In the genomic region with DNA sequence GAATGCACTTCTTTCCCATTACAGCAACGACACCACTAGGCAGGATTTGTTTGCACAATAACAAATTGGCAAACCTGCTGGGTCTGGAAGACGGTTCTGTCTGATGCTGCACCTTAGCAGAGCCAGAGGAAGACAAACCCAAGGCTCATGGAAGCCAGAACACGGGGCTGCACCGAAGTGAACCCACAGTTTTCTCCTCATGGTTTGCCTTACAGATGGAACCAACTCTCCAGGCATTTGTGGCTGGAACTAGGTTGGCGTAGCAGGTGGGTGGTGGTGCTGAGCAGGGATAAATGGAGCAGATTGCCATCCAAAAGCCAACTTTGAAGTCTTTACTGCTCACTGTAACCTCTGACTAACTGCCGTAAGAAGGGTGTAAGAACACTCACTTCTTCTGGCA, we compare ENCODE assay signal across 26 mouse cellular contexts.
DNase-seq lines count a peak whose midpoint lies in the region; ATAC-seq and TF ChIP-seq lines count a peak whose summit lies in the region.
"Had no signal": no experiment of that assay in that cellular context is flagged by ENCODE, and none has a peak within 500 bp of the region (broad histone marks: within the 10 kb centered on the region; RNA-seq: fewer than 3 reads in every experiment).

No protein-coding gene starts in this region.

- peak; percentile 16 for DNase-seq in hindbrain, postnatal 0 days (ENCODE audit: low spot score)
- peak; percentile 55 for DNase-seq in right cerebral cortex, adult 18-20 months
- no peak for DNase-seq in right cerebral cortex, postnatal 4 days
- DNase-seq in layer of hippocampus, adult 9-10 months (ENCODE audit: low spot score), result peak; percentile 17
- DNase-seq in telencephalon, adult 2 months (ENCODE audit: low read depth, low spot score), result peak; percentile 65
- DNase-seq: adrenal gland, adult 2 months; cerebellum, adult 11-12 months; cerebellum, postnatal 10 days; gastrocnemius, postnatal 10 days; kidney, adult 18-20 months; kidney, postnatal 10 days; liver, embryonic 13.5 days; lung, adult 2 months; lung, postnatal 14 days; thymus, adult 18-20 months; thymus, postnatal 36 days had no signal

- H3K27ac ChIP-seq in hindbrain, postnatal 0 days, result no peak overlapping the region
- no peak overlapping the region for H3K27ac ChIP-seq in hindbrain, embryonic 16.5 days (ENCODE audit: low read depth, low read length)
- no peak overlapping the region for H3K27ac ChIP-seq in kidney, embryonic 15.5 days
- H3K27ac ChIP-seq: embryonic facial prominence, embryonic 10.5 days; hindbrain, embryonic 12.5 days; left cerebral cortex, adult 2 months; limb, embryonic 13.5 days; liver, embryonic 13.5 days; stomach, embryonic 15.5 days had no signal

- no peak overlapping the region for H3K9ac ChIP-seq in hindbrain, postnatal 0 days (replicated peaks; ENCODE audit: low read length)
- H3K9ac ChIP-seq in hindbrain, embryonic 16.5 days (ENCODE audit: low read depth, low read length), result no peak overlapping the region
- no peak overlapping the region for H3K9ac ChIP-seq in kidney, embryonic 15.5 days
- H3K9ac ChIP-seq: hindbrain, embryonic 12.5 days; limb, embryonic 13.5 days; liver, embryonic 13.5 days; stomach, embryonic 15.5 days had no signal

- no peak overlapping the region for H3K4me3 ChIP-seq in hindbrain, postnatal 0 days (ENCODE audit: low read length)
- H3K4me3 ChIP-seq in hindbrain, embryonic 16.5 days (ENCODE audit: low read length), result no peak overlapping the region
- H3K4me3 ChIP-seq in kidney, embryonic 15.5 days (replicated peaks), result no peak overlapping the region
- H3K4me3 ChIP-seq: embryonic facial prominence, embryonic 10.5 days; hindbrain, embryonic 12.5 days; left cerebral cortex, adult 2 months; limb, embryonic 13.5 days; liver, embryonic 13.5 days; stomach, embryonic 15.5 days had no signal

- H3K27me3 ChIP-seq in hindbrain, postnatal 0 days (ENCODE audit: insufficient read depth, low read length), result no peaks in the 10 kb centered on the region
- no peaks in the 10 kb centered on the region for H3K27me3 ChIP-seq in hindbrain, embryonic 16.5 days (replicated peaks; ENCODE audit: control insufficient read depth, insufficient read depth, low read length)
- 0 out of 2 replicates have a peak, but pooled peaks cover 10% of the 10 kb centered on the region for H3K27me3 ChIP-seq in kidney, embryonic 15.5 days
- H3K27me3 ChIP-seq: hindbrain, embryonic 12.5 days; liver, embryonic 13.5 days; stomach, embryonic 15.5 days had no signal

- H3K4me1 ChIP-seq in hindbrain, postnatal 0 days (ENCODE audit: insufficient read depth, low read length), result peaks cover 8% of the 10 kb centered on the region; the same call in 1 of the 2 replicates
- peaks cover 11% of the 10 kb centered on the region for H3K4me1 ChIP-seq in hindbrain, embryonic 16.5 days (ENCODE audit: control insufficient read depth, insufficient read depth, low read depth, low read length)
- H3K4me1 ChIP-seq in kidney, embryonic 15.5 days, result peaks cover 21% of the 10 kb centered on the region
- H3K4me1 ChIP-seq: stomach, embryonic 15.5 days had no signal

- 75% methylated on average over 6 of the region's 6 CpGs for WGBS in hindbrain, postnatal 0 days
- WGBS in hindbrain, embryonic 16.5 days, result 82% methylated on average over 6 of the region's 6 CpGs
- WGBS in kidney, embryonic 15.5 days, result 85% methylated on average over 6 of the region's 6 CpGs

- no peaks in the 10 kb centered on the region for H3K9me3 ChIP-seq in hindbrain, postnatal 0 days (ENCODE audit: low read length)
- no peaks in the 10 kb centered on the region for H3K9me3 ChIP-seq in hindbrain, embryonic 16.5 days (ENCODE audit: control insufficient read depth, low read length)
- H3K9me3 ChIP-seq in kidney, embryonic 15.5 days (replicated peaks), result no peaks in the 10 kb centered on the region
- H3K9me3 ChIP-seq: embryonic facial prominence, embryonic 10.5 days; hindbrain, embryonic 12.5 days; limb, embryonic 13.5 days; liver, embryonic 13.5 days; stomach, embryonic 15.5 days had no signal

- H3K36me3 ChIP-seq in hindbrain, postnatal 0 days (ENCODE audit: insufficient read depth, low read length), result no peaks in the 10 kb centered on the region
- H3K36me3 ChIP-seq in hindbrain, embryonic 16.5 days (ENCODE audit: control insufficient read depth, insufficient read depth, low read length), result no peaks in the 10 kb centered on the region
- H3K36me3 ChIP-seq in kidney, embryonic 15.5 days, result no peaks in the 10 kb centered on the region
- H3K36me3 ChIP-seq: embryonic facial prominence, embryonic 10.5 days; hindbrain, embryonic 12.5 days; limb, embryonic 13.5 days; liver, embryonic 13.5 days; stomach, embryonic 15.5 days had no signal

- ATAC-seq in hindbrain, postnatal 0 days, result no peak
- no peak for ATAC-seq in hindbrain, embryonic 16.5 days
- no peak for ATAC-seq in kidney, embryonic 15.5 days (replicated peaks; ENCODE audit: low FRiP score)
- ATAC-seq: forebrain, embryonic 16.5 days; inflammation-experienced regulatory T-cells, adult 6 months had no signal

- no peak for TF ChIP-seq CTCF in hindbrain, postnatal 0 days (IDR thresholded peaks at IDR 0.05; ENCODE audit: low read depth)

- no peak overlapping the region for H3K4me2 ChIP-seq in hindbrain, postnatal 0 days (ENCODE audit: low read depth, low read length)
- no peak overlapping the region for H3K4me2 ChIP-seq in hindbrain, embryonic 16.5 days (ENCODE audit: low read length)
- no peak overlapping the region for H3K4me2 ChIP-seq in kidney, embryonic 15.5 days
- H3K4me2 ChIP-seq: hindbrain, embryonic 12.5 days; limb, embryonic 13.5 days; liver, embryonic 13.5 days; midbrain, embryonic 11.5 days; stomach, embryonic 15.5 days had no signal
